Mouse (Mus musculus) erythroid progenitor cell, adult 5-6 weeks (primary cell): ENCODE measurements around the gene Hist1h2ai. TPM values are rescaled to one million over a fixed set of nuclear protein-coding genes. Genes with fewer than 3 reads are reported as not detected.

Experiments used
- ATAC-seq: replicated peaks from 2 replicates; pipeline ENCODE4 v1.8.0; 2016; ENCODE audit warnings: moderate number of reproducible peaks, mild to moderate bottlenecking, moderate TSS enrichment, inconsistent platforms; ENCODE audit not compliant: poor library complexity, low FRiP score, severe bottlenecking
- total RNA-seq, 2 experiments: library from RNA; stranded (forward) in 1 of 2; stranded (reverse) in 1 of 2; fragments of 150-400 nt in 1 of 2; fragments of 186-747, 209-891 nt in 1 of 2; gene quantifications; 2 replicates each; pipeline versions ENCODE4 v1.2.3 to v1.2.4; 2015 to 2017; ENCODE audit warnings: low replicate concordance in 2 of 2

Gene Hist1h2ai
- total RNA-seq, 2 experiments from 2014 or later = 22.6 to 2,450 TPM

- ATAC-seq = no peak
These were observed 7.0 kb downstream of the Hist1h2ai start for GRCm38 (mm10) chr13:21722993-21723836.

GRCm38 (mm10) chr13:21727948-21728572, 11.8 kb downstream of the Hist1h2ai start:
- ATAC-seq = no peak

- ATAC-seq = no peak
These were observed 13.3 kb downstream of the Hist1h2ai start for GRCm38 (mm10) chr13:21729544-21729943.

- no peak for ATAC-seq
These were observed 17.2 kb downstream of the Hist1h2ai start for GRCm38 (mm10) chr13:21733466-21733865.

- ATAC-seq = peak; percentile 68
These were observed 18.0 kb downstream of the Hist1h2ai start for GRCm38 (mm10) chr13:21734010-21734905.

GRCm38 (mm10) chr13:21734906-21735767, 18.9 kb downstream of the Hist1h2ai start, which contains the start of gene Hist1h4j:
Gene Hist1h4j (plus strand): TSS chr13:21735064.
- ATAC-seq = peak; percentile 89

GRCm38 (mm10) chr13:21745006-21745405, 28.8 kb downstream of the Hist1h2ai start:
- ATAC-seq = no peak

- 0 out of 2 replicates have a peak, but pooled peaks have one; percentile 4 for ATAC-seq
These were observed 33.4 kb downstream of the Hist1h2ai start for GRCm38 (mm10) chr13:21749387-21750158.

- ATAC-seq = peak; percentile 51
These were observed 34.2 kb downstream of the Hist1h2ai start, which contains the start of gene Hist1h4k for GRCm38 (mm10) chr13:21750159-21751017. Gene Hist1h4k (minus strand): TSS chr13:21750505.

GRCm38 (mm10) chr13:21751417-21751816, 35.2 kb downstream of the Hist1h2ai start:
- ATAC-seq = no peak

- ATAC-seq = no peak
These were observed 35.6 kb downstream of the Hist1h2ai start for GRCm38 (mm10) chr13:21751827-21752226.

- ATAC-seq = peak; percentile 7; the same call in 1 of the 2 replicates
These were observed 36.1 kb downstream of the Hist1h2ai start for GRCm38 (mm10) chr13:21752356-21752755.

- ATAC-seq = 0 out of 2 replicates have a peak, but pooled peaks have one; percentile 4
These were observed 36.9 kb downstream of the Hist1h2ai start for GRCm38 (mm10) chr13:21753051-21753523.

- peak; percentile 71 for ATAC-seq
These were observed 37.5 kb downstream of the Hist1h2ai start, which contains the start of the genes Hist1h2ak and Hist1h2bn for GRCm38 (mm10) chr13:21753524-21754285. Gene Hist1h2ak (minus strand): TSS chr13:21753827. Gene Hist1h2bn (plus strand): TSS chr13:21754123.

- ATAC-seq = peak; percentile 44
These were observed 38.2 kb downstream of the Hist1h2ai start for GRCm38 (mm10) chr13:21754294-21755001.

GRCm38 (mm10) chr13:21755707-21756106, 39.5 kb downstream of the Hist1h2ai start:
- no peak for ATAC-seq
